Mouse (Mus musculus): ENCODE results near the gene Sp1. TPM values are rescaled to one million over a fixed set of nuclear protein-coding genes. Genes with fewer than 3 reads are reported as not detected.

Gene Sp1
- polyA plus RNA-seq, 1 experiment = 13.8 TPM

DNA sequence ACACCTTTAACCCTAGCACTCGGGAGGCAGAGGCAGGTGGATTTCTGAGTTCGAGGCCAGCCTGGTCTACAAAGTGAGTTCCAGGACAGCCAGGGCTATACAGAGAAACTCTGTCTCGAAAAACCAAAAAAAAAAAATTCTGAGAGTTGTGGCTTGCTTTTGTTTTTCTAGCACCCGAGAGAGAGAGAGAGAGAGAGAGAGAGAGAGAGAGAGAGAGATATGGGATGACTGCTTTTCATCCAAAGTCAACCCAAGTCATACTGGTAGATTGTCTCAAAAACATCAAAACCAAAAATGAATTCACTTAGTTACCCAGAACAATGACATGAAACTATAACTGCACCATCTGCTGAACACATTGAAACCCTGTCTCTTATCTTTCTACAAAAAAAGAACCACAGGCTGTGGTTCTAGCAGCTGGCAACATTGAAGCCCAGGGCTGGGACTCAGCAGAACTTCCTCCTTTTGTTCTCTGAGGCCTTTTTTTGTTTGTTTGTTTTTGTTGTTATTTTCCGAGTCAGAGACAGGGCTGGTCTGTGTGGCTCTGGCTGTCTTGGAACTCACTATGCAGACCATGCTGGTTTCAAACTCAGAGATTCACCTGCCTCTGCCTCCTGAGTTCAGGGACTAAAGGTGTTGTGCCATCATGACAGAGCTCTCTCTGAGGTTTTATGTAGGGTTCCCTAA is 52.2 kb downstream of the Sp1 start:
- Histone ChIP-seq H3K27me3 (ENCODE audit: control insufficient read depth, insufficient read depth, low read length) (no peaks in the 10 kb centered on the region), H3K36me3 (ENCODE audit: control insufficient read depth, insufficient read depth, low read length) (peaks cover 17% of the 10 kb centered on the region), H3K27ac (ENCODE audit: insufficient read depth, low read depth, low read length) (peak overlapping the region; percentile 72), H3K4me3 (ENCODE audit: low read depth, low read length) (no peak overlapping the region), H3K4me1 (ENCODE audit: control insufficient read depth, insufficient read depth, insufficient read length, low read length) (peaks cover 10% of the 10 kb centered on the region)
- 64% methylated on average over 5 of the region's 5 CpGs for WGBS
- no peak for TF ChIP-seq CTCF (IDR thresholded peaks at IDR 0.05; ENCODE audit: extremely low read depth, insufficient read length, insufficient replicate concordance, low read depth, low read length)
- TF ChIP-seq POLR2A (IDR thresholded peaks at IDR 0.05; ENCODE audit: low read depth, low read length) = no peak

DNA sequence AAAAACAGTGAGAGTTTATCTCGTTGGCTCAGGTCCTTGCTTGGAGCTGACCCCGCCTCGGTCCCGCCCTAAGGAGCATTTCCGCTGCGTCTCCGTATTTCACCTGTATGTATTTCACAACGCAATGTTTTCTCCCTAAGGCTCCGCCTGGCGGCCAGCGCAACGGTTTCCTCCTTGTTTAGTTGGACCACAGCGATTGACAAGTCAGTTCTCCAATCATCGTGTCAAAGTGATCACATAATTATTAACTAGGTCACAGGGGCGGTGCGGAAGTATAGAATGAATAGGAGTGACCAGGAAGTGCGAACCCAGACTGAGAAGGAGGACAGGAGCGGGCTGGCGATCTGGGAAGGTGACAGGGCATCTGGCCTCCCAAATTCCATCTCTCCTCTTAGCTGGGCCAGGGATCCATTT is 53.0 kb downstream of the Sp1 start, which contains the start of gene Prr13:
Gene Prr13 (plus strand): TSS at position 125 of the 414 bp plus-strand sequence.
- peak within 1 kb of the TSS; percentile 80 for H3K27ac ChIP-seq (ENCODE audit: insufficient read depth, low read depth, low read length)
- TF ChIP-seq CTCF (IDR thresholded peaks at IDR 0.05; ENCODE audit: extremely low read depth, insufficient read length, insufficient replicate concordance, low read depth, low read length) (peak; percentile 82; the same call in 1 of the 2 replicates), POLR2A (IDR thresholded peaks at IDR 0.05; ENCODE audit: low read depth, low read length) (peak; percentile 97)

DNA sequence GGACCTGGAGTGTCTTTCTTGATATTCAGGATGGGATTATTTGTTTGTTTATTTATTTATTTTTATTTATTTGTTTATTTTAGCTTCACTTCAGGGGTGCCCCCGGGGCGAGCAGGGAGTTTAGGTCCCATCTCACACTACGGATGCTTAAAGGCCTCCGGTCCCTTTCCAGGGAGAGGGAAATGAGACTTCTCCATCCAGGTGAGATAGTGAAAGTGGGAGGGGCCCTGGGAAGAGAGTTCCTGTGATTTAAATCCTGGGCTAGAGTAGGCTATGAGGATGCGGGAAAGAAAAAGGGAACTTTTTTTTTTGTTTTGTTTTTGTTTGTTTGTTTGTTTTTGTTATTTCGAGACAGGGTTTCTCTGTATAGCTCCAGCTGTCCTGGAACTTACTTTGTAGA is 53.4 kb downstream of the Sp1 start:
- H3K27ac ChIP-seq (ENCODE audit: insufficient read depth, low read depth, low read length) = peak overlapping the region; percentile 80
- TF ChIP-seq CTCF (IDR thresholded peaks at IDR 0.05; ENCODE audit: extremely low read depth, insufficient read length, insufficient replicate concordance, low read depth, low read length) (no peak), POLR2A (IDR thresholded peaks at IDR 0.05; ENCODE audit: low read depth, low read length) (no peak)
- H3K27me3 ChIP-seq (ENCODE audit: control insufficient read depth, insufficient read depth, low read length) = no peaks in the 10 kb centered on the region
- H3K36me3 ChIP-seq (ENCODE audit: control insufficient read depth, insufficient read depth, low read length) = peaks cover 25% of the 10 kb centered on the region
- peak overlapping the region; percentile 69 for H3K4me3 ChIP-seq (ENCODE audit: low read depth, low read length)
- WGBS = 7% methylated on average over 6 of the region's 6 CpGs
- peaks cover 10% of the 10 kb centered on the region for H3K4me1 ChIP-seq (ENCODE audit: control insufficient read depth, insufficient read depth, insufficient read length, low read length)

More for the DNA sequence above, 53.0 kb downstream of the Sp1 start, which contains the start of gene Prr13:
- peaks cover 22% of the 10 kb centered on the region for H3K36me3 ChIP-seq (ENCODE audit: control insufficient read depth, insufficient read depth, low read length)
- under 1% methylated on average over 19 of the region's 19 CpGs for WGBS
- peaks cover 10% of the 10 kb centered on the region for H3K4me1 ChIP-seq (ENCODE audit: control insufficient read depth, insufficient read depth, insufficient read length, low read length)
- peak within 1 kb of the TSS; percentile 69 for H3K4me3 ChIP-seq (ENCODE audit: low read depth, low read length)
- no peaks in the 10 kb centered on the region for H3K27me3 ChIP-seq (ENCODE audit: control insufficient read depth, insufficient read depth, low read length)

DNA sequence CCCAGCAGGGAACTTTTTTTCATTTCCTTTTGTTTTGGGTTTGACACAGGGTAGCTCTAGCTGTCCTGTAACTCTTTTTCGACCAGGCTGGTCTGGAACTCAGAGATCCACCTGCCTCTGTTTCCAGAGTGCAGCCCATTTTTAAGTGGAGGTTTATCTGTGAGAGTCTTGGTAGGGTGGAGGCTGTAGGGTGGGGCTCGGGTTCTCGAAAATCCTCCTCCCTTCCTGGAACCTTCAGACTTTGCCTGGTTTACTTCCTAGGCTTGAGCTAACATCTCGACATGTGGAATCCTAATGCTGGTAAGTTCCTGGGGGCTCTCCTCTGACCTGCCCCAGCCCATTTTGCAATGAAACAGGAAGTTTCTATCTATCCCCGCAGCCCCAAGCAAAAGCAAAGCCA is 53.9 kb downstream of the Sp1 start:
- 13% methylated on average over 5 of the region's 5 CpGs for WGBS

DNA sequence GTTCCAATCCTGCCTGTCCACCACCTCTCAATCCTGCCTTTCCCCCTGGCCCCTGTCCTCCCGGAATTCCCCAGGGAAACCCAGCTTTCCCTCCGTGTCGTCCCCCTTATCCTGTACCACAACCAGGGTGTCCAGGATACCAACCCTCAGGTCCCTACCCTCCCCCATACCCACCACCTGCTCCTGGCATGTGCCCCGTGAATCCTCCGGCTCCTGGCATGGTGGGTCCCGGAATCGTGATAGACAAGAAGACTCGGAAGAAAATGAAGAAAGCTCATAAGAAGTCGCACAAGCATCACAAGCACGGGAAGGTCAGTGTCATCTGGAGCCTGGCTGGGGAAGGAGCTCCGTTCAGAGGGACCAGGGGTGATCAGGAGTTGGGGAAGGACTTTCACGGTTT is 54.5 kb downstream of the Sp1 start:
- Histone ChIP-seq H3K4me1 (ENCODE audit: control insufficient read depth, insufficient read depth, insufficient read length, low read length) (peaks cover 10% of the 10 kb centered on the region), H3K27ac (ENCODE audit: insufficient read depth, low read depth, low read length) (peak overlapping the region; percentile 80; the same call in 1 of the 2 replicates), H3K36me3 (ENCODE audit: control insufficient read depth, insufficient read depth, low read length) (peaks cover 30% of the 10 kb centered on the region), H3K27me3 (ENCODE audit: control insufficient read depth, insufficient read depth, low read length) (no peaks in the 10 kb centered on the region), H3K4me3 (ENCODE audit: low read depth, low read length) (peak overlapping the region; percentile 69)
- TF ChIP-seq POLR2A (IDR thresholded peaks at IDR 0.05; ENCODE audit: low read depth, low read length) (no peak), CTCF (IDR thresholded peaks at IDR 0.05; ENCODE audit: extremely low read depth, insufficient read length, insufficient replicate concordance, low read depth, low read length) (no peak)
- WGBS = 71% methylated on average over 12 of the region's 12 CpGs

More for the DNA sequence above, 53.9 kb downstream of the Sp1 start:
- Histone ChIP-seq H3K4me3 (ENCODE audit: low read depth, low read length) (peak overlapping the region; percentile 69), H3K27me3 (ENCODE audit: control insufficient read depth, insufficient read depth, low read length) (no peaks in the 10 kb centered on the region), H3K36me3 (ENCODE audit: control insufficient read depth, insufficient read depth, low read length) (peaks cover 27% of the 10 kb centered on the region), H3K4me1 (ENCODE audit: control insufficient read depth, insufficient read depth, insufficient read length, low read length) (peaks cover 10% of the 10 kb centered on the region), H3K27ac (ENCODE audit: insufficient read depth, low read depth, low read length) (peak overlapping the region; percentile 80)
- peak; percentile 37; the same call in 1 of the 2 replicates for TF ChIP-seq POLR2A (IDR thresholded peaks at IDR 0.05; ENCODE audit: low read depth, low read length)
- TF ChIP-seq CTCF (IDR thresholded peaks at IDR 0.05; ENCODE audit: extremely low read depth, insufficient read length, insufficient replicate concordance, low read depth, low read length) = no peak

DNA sequence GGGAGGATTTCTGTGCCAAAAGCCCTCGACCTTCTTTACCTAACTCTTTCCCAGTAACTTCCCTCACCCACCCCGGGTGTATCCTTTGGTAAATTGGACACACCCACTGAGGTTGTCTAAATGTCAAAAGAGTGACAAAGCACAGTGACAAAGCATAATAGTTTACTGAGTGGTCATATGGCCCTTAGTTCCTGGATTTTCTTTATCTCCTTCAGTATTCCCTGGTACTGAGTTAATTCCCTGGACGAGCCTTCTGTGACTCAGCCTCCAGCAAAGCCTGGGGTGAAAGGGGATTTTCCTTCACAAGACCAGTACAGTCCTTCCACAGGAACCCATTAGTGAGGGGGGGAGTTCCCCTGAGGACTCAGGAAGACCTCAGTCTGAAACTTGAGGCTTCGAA is 55.0 kb downstream of the Sp1 start:
- WGBS = 35% methylated on average over 4 of the region's 4 CpGs
- peaks cover 10% of the 10 kb centered on the region for H3K4me1 ChIP-seq (ENCODE audit: control insufficient read depth, insufficient read depth, insufficient read length, low read length)
- H3K4me3 ChIP-seq (ENCODE audit: low read depth, low read length) = peak overlapping the region; percentile 69
- TF ChIP-seq POLR2A (IDR thresholded peaks at IDR 0.05; ENCODE audit: low read depth, low read length) = no peak
- no peak for TF ChIP-seq CTCF (IDR thresholded peaks at IDR 0.05; ENCODE audit: extremely low read depth, insufficient read length, insufficient replicate concordance, low read depth, low read length)
- H3K27me3 ChIP-seq (ENCODE audit: control insufficient read depth, insufficient read depth, low read length) = no peaks in the 10 kb centered on the region
- H3K27ac ChIP-seq (ENCODE audit: insufficient read depth, low read depth, low read length) = peak overlapping the region; percentile 39; the same call in 1 of the 2 replicates
- H3K36me3 ChIP-seq (ENCODE audit: control insufficient read depth, insufficient read depth, low read length) = peaks cover 32% of the 10 kb centered on the region

DNA sequence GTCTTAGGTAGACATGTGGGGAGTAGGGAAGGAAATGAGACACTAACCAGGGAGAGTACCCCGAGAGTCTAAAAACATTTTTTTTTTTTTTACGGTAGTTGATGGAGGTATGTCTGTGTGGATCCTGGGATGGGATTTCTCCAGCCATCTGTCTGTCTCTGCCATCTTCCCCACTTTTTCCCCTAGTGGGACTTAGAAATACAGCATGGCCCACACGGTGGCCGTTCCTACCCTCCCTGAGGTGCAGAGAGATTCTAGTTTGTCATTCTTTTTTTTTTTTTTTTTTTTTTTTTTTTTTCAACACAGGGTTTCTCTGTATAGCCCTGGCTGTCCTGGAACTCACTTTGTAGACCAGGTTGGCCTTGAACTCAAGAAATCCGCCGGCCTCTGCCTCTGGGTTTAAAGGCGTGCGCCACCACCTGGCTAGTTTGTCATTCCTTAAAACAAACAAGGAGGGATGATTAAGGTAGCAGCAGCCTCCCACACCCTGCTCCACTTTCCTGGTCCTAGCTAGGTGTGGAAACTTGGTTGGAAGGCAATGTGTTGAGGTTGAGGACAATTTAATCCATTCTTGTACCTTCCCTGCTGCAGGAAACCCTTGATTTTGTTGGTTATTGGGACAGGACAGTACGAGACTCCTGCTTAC is 55.6 kb downstream of the Sp1 start:
- Histone ChIP-seq H3K4me1 (ENCODE audit: control insufficient read depth, insufficient read depth, insufficient read length, low read length) (peaks cover 10% of the 10 kb centered on the region), H3K27ac (ENCODE audit: insufficient read depth, low read depth, low read length) (no peak overlapping the region), H3K36me3 (ENCODE audit: control insufficient read depth, insufficient read depth, low read length) (peaks cover 32% of the 10 kb centered on the region), H3K4me3 (ENCODE audit: low read depth, low read length) (peak overlapping the region; percentile 33; the same call in 1 of the 2 replicates), H3K27me3 (ENCODE audit: control insufficient read depth, insufficient read depth, low read length) (no peaks in the 10 kb centered on the region)
- TF ChIP-seq CTCF (IDR thresholded peaks at IDR 0.05; ENCODE audit: extremely low read depth, insufficient read length, insufficient replicate concordance, low read depth, low read length) (no peak), POLR2A (IDR thresholded peaks at IDR 0.05; ENCODE audit: low read depth, low read length) (no peak)
- WGBS = 65% methylated on average over 9 of the region's 9 CpGs
